ENCODE assay signal across 8 mouse cellular contexts in the genomic region with DNA sequence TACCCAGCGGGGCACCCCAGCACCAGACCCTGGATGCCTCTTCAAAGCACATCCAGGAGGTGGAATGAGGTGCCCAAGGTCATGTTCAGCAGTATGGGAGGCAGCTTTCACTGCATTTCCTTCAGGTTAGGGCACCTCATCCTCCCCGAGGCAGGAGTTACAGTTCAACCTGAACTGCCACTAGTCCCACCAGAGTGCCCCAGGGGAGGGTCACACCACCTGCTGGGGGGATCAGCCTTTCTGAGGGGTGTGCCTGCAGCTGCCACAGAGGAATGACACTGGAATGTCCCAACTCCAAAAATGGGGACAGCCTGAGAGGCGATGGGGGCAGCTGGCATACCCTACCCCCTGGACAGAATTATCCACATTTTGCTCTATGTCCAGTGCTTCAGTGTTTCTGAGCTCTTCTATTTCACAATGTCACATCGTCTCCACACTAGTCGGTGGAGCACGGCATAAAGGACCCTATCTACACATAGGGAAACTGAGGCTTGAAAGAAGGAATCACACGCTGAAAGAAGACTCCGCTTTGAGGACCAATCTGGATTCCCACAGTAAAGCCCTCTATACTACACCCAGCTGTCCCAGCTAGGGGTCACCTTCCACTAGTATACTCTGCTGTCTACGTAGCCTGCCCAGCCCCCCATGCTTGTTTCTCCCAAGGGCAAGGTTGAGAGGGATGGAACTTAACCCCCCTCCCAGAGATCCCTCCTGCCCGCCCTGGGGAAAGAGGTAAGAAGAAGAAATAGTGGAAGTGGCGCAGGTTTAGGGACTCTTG. TPM values are rescaled to one million over a fixed set of nuclear protein-coding genes. Genes with fewer than 3 reads are reported as not detected.
A peak's percentile ranks its signal among the peaks of the same experiment; 100 is the strongest.
DNase-seq lines count a peak whose midpoint lies in the region; ATAC-seq lines count a peak whose summit lies in the region.

No protein-coding gene starts in this region.

- H3K27ac ChIP-seq in liver, embryonic 12.5 days = no peak overlapping the region

- peak overlapping the region; percentile 63 for H3K4me3 ChIP-seq in liver, embryonic 12.5 days

- WGBS in liver, embryonic 12.5 days (ENCODE audit: insufficient replicate concordance) = 32% methylated on average over 11 of the region's 11 CpGs

- peaks cover 41% of the 10 kb centered on the region for H3K4me1 ChIP-seq in liver, embryonic 12.5 days

- peaks cover 73% of the 10 kb centered on the region for H3K27me3 ChIP-seq in liver, embryonic 12.5 days (replicated peaks)

- no peaks in the 10 kb centered on the region for H3K9me3 ChIP-seq in liver, embryonic 12.5 days (replicated peaks)

- no peak for DNase-seq in frontal cortex, postnatal 14 days (ENCODE audit: low spot score in 2 of 2)
- peak; percentile 21 for DNase-seq in thymus, postnatal 25 days
- DNase-seq in thymus, postnatal 14 days = no peak
- DNase-seq in adrenal gland, postnatal 4 days (ENCODE audit: low spot score in 2 of 2) = no peak
- no peak for DNase-seq in cerebellum, adult 9-11 months

- peak overlapping the region; percentile 89 for H3K4me2 ChIP-seq in liver, embryonic 12.5 days

- H3K9ac ChIP-seq in liver, embryonic 12.5 days = peak overlapping the region; percentile 54

- ATAC-seq in frontal cortex, adult (ENCODE audit: low TSS enrichment) = 0 out of 2 replicates have a peak, but pooled peaks have one; percentile 2
- no peak for ATAC-seq in liver, embryonic 12.5 days
- no peak for ATAC-seq in erythroid progenitor cell, adult 5-6 weeks (replicated peaks; ENCODE audit: low FRiP score, poor library complexity, severe bottlenecking)

- no peaks in the 10 kb centered on the region for H3K36me3 ChIP-seq in liver, embryonic 12.5 days

RNA-seq across cellular contexts. Expression of gene N4bp3, which starts 1.3 kb away (rescaled TPM):
- polyA plus RNA-seq in liver, embryonic 12.5 days (2016; fragmentation: Nextera tagmentation; extraction: Ambion mirVana) = 4.9 and 5.3 TPM in 2 replicates
- total RNA-seq in adrenal gland, postnatal 4 days (2021) = 10 to 100 TPM; 19.8 to 26.5 TPM
- not detected in 2 replicates for total RNA-seq in erythroid progenitor cell, adult 5-6 weeks (2015; ENCODE audit: low replicate concordance)
- total RNA-seq in erythroid progenitor cell, adult 5-6 weeks (2017; ENCODE audit: low replicate concordance) = 2.1 TPM in 1 of 2 replicates, not detected in the other

RNA-seq across cellular contexts. Expression of gene D930048N14Rik, which starts 1.5 kb away (rescaled TPM):
- polyA plus RNA-seq in liver, embryonic 12.5 days (2016; fragmentation: Nextera tagmentation; extraction: Ambion mirVana) = 0.84 and 0.95 TPM in 2 replicates
- total RNA-seq in adrenal gland, postnatal 4 days (2021) = 1 to 10 TPM; 3.5 to 4.1 TPM
- total RNA-seq in erythroid progenitor cell, adult 5-6 weeks (2015; ENCODE audit: low replicate concordance) = not detected in 2 replicates
- not detected in 2 replicates for total RNA-seq in erythroid progenitor cell, adult 5-6 weeks (2017; ENCODE audit: low replicate concordance)

RNA-seq across cellular contexts. Expression of gene Rmnd5b, which starts 13.6 kb away (rescaled TPM):
- polyA plus RNA-seq in liver, embryonic 12.5 days (2016; fragmentation: Nextera tagmentation; extraction: Ambion mirVana) = 30.4 and 34.4 TPM in 2 replicates
- total RNA-seq in adrenal gland, postnatal 4 days (2021) = 10 to 100 TPM; 41.5 to 50.0 TPM
- total RNA-seq in erythroid progenitor cell, adult 5-6 weeks (2015; ENCODE audit: low replicate concordance) = 8.6 and 10.5 TPM in 2 replicates
- total RNA-seq in erythroid progenitor cell, adult 5-6 weeks (2017; ENCODE audit: low replicate concordance) = 2.1 and 14.6 TPM in 2 replicates

RNA-seq across cellular contexts. Expression of gene Nhp2, which starts 29.8 kb away (rescaled TPM):
- polyA plus RNA-seq in liver, embryonic 12.5 days (2016; fragmentation: Nextera tagmentation; extraction: Ambion mirVana) = 217 and 228 TPM in 2 replicates
- 10 to 100 TPM; 73.2 to 74.9 TPM for total RNA-seq in adrenal gland, postnatal 4 days (2021)
- 15.9 and 23.1 TPM in 2 replicates for total RNA-seq in erythroid progenitor cell, adult 5-6 weeks (2015; ENCODE audit: low replicate concordance)
- total RNA-seq in erythroid progenitor cell, adult 5-6 weeks (2017; ENCODE audit: low replicate concordance) = 12.3 and 14.8 TPM in 2 replicates

RNA-seq across cellular contexts. Expression of gene 0610009B22Rik, which starts 39.4 kb away (rescaled TPM):
- polyA plus RNA-seq in liver, embryonic 12.5 days (2016; fragmentation: Nextera tagmentation; extraction: Ambion mirVana) = 46.6 and 50.8 TPM in 2 replicates
- 10 to 100 TPM; 44.8 to 45.4 TPM for total RNA-seq in adrenal gland, postnatal 4 days (2021)
- total RNA-seq in erythroid progenitor cell, adult 5-6 weeks (2015; ENCODE audit: low replicate concordance) = 15.1 and 21.3 TPM in 2 replicates
- 1.9 and 9.8 TPM in 2 replicates for total RNA-seq in erythroid progenitor cell, adult 5-6 weeks (2017; ENCODE audit: low replicate concordance)

Comparison
In these comparisons a context has a peak if more than half of its experiments do, and no peak if none do; other contexts are left out.
1. RNA of gene N4bp3, which starts 1.3 kb away (total RNA-seq): 19.8 to 26.5 TPM in adrenal gland, postnatal 4 days; 2.1 TPM in erythroid progenitor cell, adult 5-6 weeks; every median in the first group is over 4 times any median in the second.
2. RNA of gene D930048N14Rik, which starts 1.5 kb away (total RNA-seq): 3.5 to 4.1 TPM in adrenal gland, postnatal 4 days; not detected in erythroid progenitor cell, adult 5-6 weeks; every median in the first group is over 4 times any median in the second.